23 mouse cellular contexts compared by ENCODE assay signal in the genomic region with DNA sequence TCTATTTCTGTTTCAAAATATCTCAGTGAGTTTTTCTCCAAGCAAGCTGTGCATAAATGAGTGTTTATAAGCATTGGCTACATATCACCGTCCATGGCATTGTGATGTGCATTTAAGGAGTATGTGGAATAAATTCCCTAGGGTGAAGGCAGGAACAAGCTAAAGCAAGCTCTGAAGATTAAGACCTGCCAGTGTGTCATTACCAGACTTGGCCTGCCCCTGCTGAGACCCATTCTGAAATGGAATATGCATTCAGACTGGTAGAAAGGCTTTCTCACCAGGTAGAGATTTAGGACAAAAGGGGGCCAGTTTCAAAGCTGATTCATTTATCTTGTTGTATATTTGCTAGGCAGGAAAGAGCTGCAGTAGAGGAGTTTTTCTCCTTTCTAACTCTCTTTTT.
DNase-seq lines count a peak whose midpoint lies in the region; ATAC-seq lines count a peak whose summit lies in the region.
"Had no signal": no experiment of that assay in that cellular context is flagged by ENCODE, and none has a peak within 500 bp of the region (broad histone marks: within the 10 kb centered on the region; RNA-seq: fewer than 3 reads in every experiment).

No protein-coding gene starts in this region.

- no peak overlapping the region for H3K4me2 ChIP-seq in forebrain, embryonic 11.5 days (ENCODE audit: low read depth, low read length, severe bottlenecking)
- no peak overlapping the region for H3K4me2 ChIP-seq in forebrain, embryonic 13.5 days
- H3K4me2 ChIP-seq: forebrain, embryonic 12.5 days; heart, embryonic 11.5 days; hindbrain, embryonic 12.5 days; hindbrain, embryonic 15.5 days had no signal

- H3K4me3 ChIP-seq in forebrain, embryonic 11.5 days (ENCODE audit: low read depth, low read length), result no peak overlapping the region
- H3K4me3 ChIP-seq in forebrain, embryonic 13.5 days, result no peak overlapping the region
- H3K4me3 ChIP-seq: forebrain, embryonic 12.5 days; hindbrain, embryonic 12.5 days; hindbrain, embryonic 15.5 days had no signal

- no peak overlapping the region for H3K27ac ChIP-seq in forebrain, embryonic 11.5 days (ENCODE audit: low read depth, low read length)
- no peak overlapping the region for H3K27ac ChIP-seq in forebrain, embryonic 13.5 days
- H3K27ac ChIP-seq: forebrain, embryonic 12.5 days; hindbrain, embryonic 12.5 days; hindbrain, embryonic 15.5 days had no signal

- no peaks in the 10 kb centered on the region for H3K4me1 ChIP-seq in forebrain, embryonic 11.5 days (replicated peaks; ENCODE audit: control insufficient read depth, insufficient read depth, low read length)
- no peaks in the 10 kb centered on the region for H3K4me1 ChIP-seq in forebrain, embryonic 13.5 days
- H3K4me1 ChIP-seq: forebrain, embryonic 12.5 days; hindbrain, embryonic 12.5 days; hindbrain, embryonic 15.5 days had no signal

- WGBS in forebrain, embryonic 11.5 days, result 42% methylated on average over 1 of the region's 1 CpGs
- 23% methylated on average over 1 of the region's 1 CpGs for WGBS in forebrain, embryonic 13.5 days

- DNase-seq in forebrain, embryonic 11.5 days (ENCODE audit: low spot score), result no peak
- DNase-seq in ES-CJ7 (ENCODE audit: low read depth, low spot score), result peak; percentile 7
- DNase-seq in brain, adult 2 months (ENCODE audit: low read depth, low spot score), result peak; percentile 1
- no peak for DNase-seq in right cerebral cortex, adult 18-20 months
- no peak for DNase-seq in adrenal gland, adult (ENCODE audit: inconsistent age in 2 of 2, low spot score in 1 of 2)
- DNase-seq: adrenal gland, adult 2 months; adrenal gland, postnatal 14 days; cerebellum, adult 18-20 months; cerebellum, adult 9-10 months; cerebellum, postnatal 14 days; forebrain, postnatal 0 days; gastrocnemius, postnatal 10 days; gastrocnemius, postnatal 36 days; heart, adult 11 months; kidney, adult 2 months had no signal

- H3K36me3 ChIP-seq in forebrain, embryonic 11.5 days (ENCODE audit: control insufficient read depth, insufficient read depth, low read length), result no peaks in the 10 kb centered on the region
- H3K36me3 ChIP-seq in forebrain, embryonic 13.5 days (ENCODE audit: poor library complexity, severe bottlenecking), result no peaks in the 10 kb centered on the region
- H3K36me3 ChIP-seq: forebrain, embryonic 12.5 days; G1E; hindbrain, embryonic 12.5 days; hindbrain, embryonic 15.5 days had no signal

- no peaks in the 10 kb centered on the region for H3K27me3 ChIP-seq in forebrain, embryonic 11.5 days (ENCODE audit: control insufficient read depth, insufficient read depth, low read length)
- no peaks in the 10 kb centered on the region for H3K27me3 ChIP-seq in forebrain, embryonic 13.5 days
- H3K27me3 ChIP-seq: forebrain, embryonic 12.5 days; hindbrain, embryonic 12.5 days; hindbrain, embryonic 15.5 days; Patski had no signal

- ATAC-seq in forebrain, embryonic 11.5 days (replicated peaks; ENCODE audit: low FRiP score), result peak; percentile 58
- ATAC-seq in forebrain, embryonic 13.5 days, result no peak
- ATAC-seq: forebrain, postnatal 0 days; intestine, postnatal 0 days; Patski had no signal

- H3K9me3 ChIP-seq in forebrain, embryonic 11.5 days (ENCODE audit: control insufficient read depth, low read length), result no peaks in the 10 kb centered on the region
- no peaks in the 10 kb centered on the region for H3K9me3 ChIP-seq in forebrain, embryonic 13.5 days (replicated peaks)
- H3K9me3 ChIP-seq: forebrain, embryonic 12.5 days; G1E; hindbrain, embryonic 12.5 days; hindbrain, embryonic 15.5 days had no signal

- no peak overlapping the region for H3K9ac ChIP-seq in forebrain, embryonic 11.5 days (ENCODE audit: low read length)
- no peak overlapping the region for H3K9ac ChIP-seq in forebrain, embryonic 13.5 days
- H3K9ac ChIP-seq: forebrain, embryonic 12.5 days; forebrain, postnatal 0 days; hindbrain, embryonic 12.5 days; hindbrain, embryonic 15.5 days had no signal

Comparison
In these comparisons a context has a peak if more than half of its experiments do, and no peak if none do; other contexts are left out.
1. DNase-seq: peak in ES-CJ7 (single experiment) and brain, adult 2 months (single experiment); none in forebrain, embryonic 11.5 days (single experiment), right cerebral cortex, adult 18-20 months (single experiment) and adrenal gland, adult (0 of 2).